Mouse (Mus musculus) stomach, postnatal 0 days (tissue): ENCODE measurements around the gene Myl6b. TPM values are rescaled to one million over a fixed set of nuclear protein-coding genes. Genes with fewer than 3 reads are reported as not detected.

Source experiments
- ATAC-seq: fragments of 200-750 bp; cut with Nextera tagmentation; 2 replicates; pipeline ENCODE4 v1.8.0; 2017; ENCODE audit not compliant: low FRiP score, low TSS enrichment
- DNase-seq: peaks from one replicate; pipeline ENCODE4 v3.0.0-alpha.2; 2016; ENCODE audit warnings: low spot score
- H3K27ac ChIP-seq: fragments of 300-500 bp; sonication (generic); replicated peaks from 2 replicates; pipeline ENCODE4 v1.5.1; 2014; ENCODE audit warnings: mild to moderate bottlenecking, control low read depth
- H3K27me3 ChIP-seq: fragments of 300-500 bp; sonication (generic); 2 replicates; pipeline ENCODE4 v1.6.1; 2014; ENCODE audit warnings: low read length; ENCODE audit not compliant: control insufficient read depth, insufficient read depth
- H3K36me3 ChIP-seq: fragments of 300-500 bp; sonication (generic); 2 replicates; pipeline ENCODE4 v1.6.1; 2014; ENCODE audit warnings: low read length, mixed read lengths; ENCODE audit not compliant: control insufficient read depth, insufficient read depth
- H3K4me1 ChIP-seq: fragments of 300-500 bp; sonication (generic); replicated peaks from 2 replicates; pipeline ENCODE4 v1.6.1; 2014; ENCODE audit warnings: antibody characterized with exemption; ENCODE audit not compliant: control insufficient read depth, insufficient read depth
- H3K4me2 ChIP-seq: fragments of 300-500 bp; sonication (generic); replicated peaks from 2 replicates; pipeline ENCODE4 v1.6.1; 2014; ENCODE audit warnings: low read depth, mild to moderate bottlenecking, control low read depth, moderate library complexity
- H3K4me3 ChIP-seq: fragments of 300-500 bp; sonication (generic); 2 replicates; pipeline ENCODE4 v1.5.1; 2014; ENCODE audit warnings: low read depth, low read length, control low read depth
- H3K9ac ChIP-seq: fragments of 300-500 bp; sonication (generic); 2 replicates; pipeline ENCODE4 v1.6.1; 2014; ENCODE audit warnings: mild to moderate bottlenecking, low read length, control low read depth, mixed read lengths
- H3K9me3 ChIP-seq: fragments of 300-500 bp; sonication (generic); 2 replicates; pipeline ENCODE4 v1.6.1; 2016; ENCODE audit warnings: low read length; ENCODE audit not compliant: control insufficient read depth
- CTCF ChIP-seq: IDR thresholded peaks from 2 replicates; pipeline ENCODE4 v1.5.1; 2016; ENCODE audit warnings: antibody characterized with exemption, low read depth, mild to moderate bottlenecking, moderate library complexity
- EP300 ChIP-seq: optimal IDR thresholded peaks from 2 replicates; pipeline ENCODE3; 2016; ENCODE audit warnings: antibody characterized with exemption
- WGBS: fragments of 180-500 bp; shearing (Covaris S2); extraction: QIAGEN DNeasy Blood & Tissue Kit; methylation state at CpG from one replicate; pipeline ENCODE4 v1.1.7; 2014; 5-methylcytosine and 5-hydroxymethylcytosine counted together
- polyA plus RNA-seq: library from polyadenylated mRNA; unstranded; fragments of >200 nt; fragmentation: Nextera tagmentation; extraction: Ambion mirVana; gene quantifications from 2 replicates; pipeline ENCODE4 v1.2.1, GENCODE M21; 2015

Myl6b gene
- polyA plus RNA-seq, 1 experiment from 2014 or later = 2.2 TPM

DNA sequence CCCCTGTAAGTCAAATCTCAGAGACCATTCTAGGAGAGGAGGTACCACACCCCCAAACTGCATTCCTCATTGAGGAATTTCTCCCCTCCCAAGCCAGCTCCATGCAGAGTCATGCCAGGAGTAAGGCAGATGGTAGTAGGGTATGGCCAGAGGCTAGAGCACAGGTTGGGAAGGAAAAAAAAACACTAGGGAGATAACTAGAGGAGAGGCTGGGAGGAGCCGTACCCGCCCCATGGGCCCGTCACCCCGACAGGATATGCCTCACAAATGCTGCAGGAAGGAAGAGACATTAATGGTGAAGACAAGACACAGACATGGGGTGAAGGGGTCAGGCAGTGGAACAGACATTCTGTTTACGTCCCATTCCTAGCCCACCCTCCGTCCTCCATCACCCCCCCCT lies 7.0 kb downstream of the Myl6b start:
- Histone ChIP-seq H3K27me3 (no peaks in the 10 kb centered on the region), H3K4me1 (peaks cover 4% of the 10 kb centered on the region; the same call in 1 of the 2 replicates), H3K4me2 (peak overlapping the region; percentile 85), H3K36me3 (peaks cover 29% of the 10 kb centered on the region), H3K27ac (peak overlapping the region; percentile 99), H3K9me3 (no peaks in the 10 kb centered on the region), H3K9ac (peak overlapping the region; percentile 59), H3K4me3 (peak overlapping the region; percentile 84)
- WGBS = 15% methylated on average over 6 of the region's 6 CpGs
- no peak for DNase-seq
- ATAC-seq = no peak
- TF ChIP-seq CTCF (no peak), EP300 (no peak)

DNA sequence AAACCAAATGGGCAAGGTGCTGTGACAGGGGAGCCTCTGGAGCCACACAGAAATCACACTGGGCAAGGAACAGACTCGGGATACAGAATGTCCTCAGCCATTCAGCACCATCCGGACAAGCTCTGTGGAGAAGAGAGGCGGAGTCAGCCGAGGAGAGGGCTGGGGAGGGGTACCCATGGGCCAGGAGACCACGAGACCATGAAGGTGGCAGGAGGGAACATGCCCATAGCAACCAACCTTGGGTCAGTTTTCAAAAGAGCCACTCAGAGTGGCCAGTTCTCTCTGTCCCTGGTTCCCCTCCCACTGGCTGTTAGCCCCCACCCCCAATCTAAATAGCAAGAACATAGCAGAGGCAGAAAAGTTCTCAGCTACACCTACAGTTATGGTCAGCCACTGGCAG lies 7.6 kb downstream of the Myl6b start:
- DNase-seq = no peak
- H3K4me2 ChIP-seq = peak overlapping the region; percentile 85
- H3K9me3 ChIP-seq = no peaks in the 10 kb centered on the region
- WGBS = 23% methylated on average over 5 of the region's 5 CpGs
- no peak for TF ChIP-seq EP300
- no peak for TF ChIP-seq CTCF
- H3K36me3 ChIP-seq = peaks cover 29% of the 10 kb centered on the region
- peak overlapping the region; percentile 84 for H3K4me3 ChIP-seq
- peak overlapping the region; percentile 59 for H3K9ac ChIP-seq
- ATAC-seq = no peak
- no peaks in the 10 kb centered on the region for H3K27me3 ChIP-seq
- peak overlapping the region; percentile 99 for H3K27ac ChIP-seq
- H3K4me1 ChIP-seq = peaks cover 4% of the 10 kb centered on the region; the same call in 1 of the 2 replicates

DNA sequence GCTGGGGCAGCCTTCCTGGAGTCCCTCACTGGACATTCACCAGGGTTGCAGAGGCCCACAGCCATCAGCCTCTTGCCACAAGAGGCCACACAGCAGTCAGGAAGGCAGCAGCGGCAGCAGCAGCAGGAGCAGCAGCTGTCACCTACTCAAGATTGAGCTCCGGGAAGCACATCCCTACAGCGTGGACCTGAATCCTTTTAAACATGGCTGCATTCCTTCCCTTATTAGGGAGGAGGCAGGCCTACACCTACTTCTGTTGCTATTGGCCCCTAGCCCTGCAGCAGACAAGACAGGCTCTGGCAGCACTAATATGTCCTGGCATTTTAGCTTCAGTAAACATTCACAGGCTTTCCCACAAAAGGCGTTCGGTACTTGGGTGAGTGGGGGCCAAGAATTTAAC lies 8.3 kb downstream of the Myl6b start:
- Histone ChIP-seq H3K9ac (peak overlapping the region; percentile 43; the same call in 1 of the 2 replicates), H3K4me1 (peaks cover 4% of the 10 kb centered on the region; the same call in 1 of the 2 replicates), H3K27me3 (no peaks in the 10 kb centered on the region), H3K9me3 (no peaks in the 10 kb centered on the region), H3K36me3 (peaks cover 34% of the 10 kb centered on the region), H3K27ac (peak overlapping the region; percentile 99), H3K4me2 (peak overlapping the region; percentile 31), H3K4me3 (peak overlapping the region; percentile 12; the same call in 1 of the 2 replicates)
- no peak for TF ChIP-seq CTCF
- TF ChIP-seq EP300 = no peak
- ATAC-seq = no peak
- 17% methylated on average over 5 of the region's 5 CpGs for WGBS
- no peak for DNase-seq

DNA sequence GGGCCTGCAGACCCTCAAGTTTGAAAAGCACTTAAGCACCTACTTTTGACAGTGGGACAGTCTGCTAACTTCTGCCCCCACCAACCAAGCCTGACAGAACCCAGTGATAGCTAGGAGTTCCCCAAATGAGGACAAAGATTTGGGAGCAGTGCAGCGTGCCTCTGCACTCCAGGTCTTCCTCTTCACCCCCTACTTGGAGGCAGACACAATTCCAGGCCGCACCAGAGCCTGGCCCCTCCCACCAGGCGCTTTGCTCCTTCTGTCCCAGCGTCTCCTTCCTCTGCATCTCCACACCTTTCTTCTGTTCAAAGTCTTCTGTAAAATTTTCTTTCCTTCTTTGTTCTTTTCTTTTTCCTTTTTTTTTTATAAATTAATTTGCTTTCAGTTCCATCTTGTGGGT lies 8.7 kb downstream of the Myl6b start:
- Histone ChIP-seq H3K9me3 (no peaks in the 10 kb centered on the region), H3K4me3 (peak overlapping the region; percentile 12; the same call in 1 of the 2 replicates), H3K9ac (peak overlapping the region; percentile 43), H3K27me3 (no peaks in the 10 kb centered on the region), H3K27ac (peak overlapping the region; percentile 99), H3K36me3 (peaks cover 34% of the 10 kb centered on the region), H3K4me2 (peak overlapping the region; percentile 31), H3K4me1 (peaks cover 4% of the 10 kb centered on the region; the same call in 1 of the 2 replicates)
- no peak for ATAC-seq
- TF ChIP-seq CTCF = no peak
- peak; percentile 23 for TF ChIP-seq EP300
- no peak for DNase-seq
- 37% methylated on average over 4 of the region's 4 CpGs for WGBS

DNA sequence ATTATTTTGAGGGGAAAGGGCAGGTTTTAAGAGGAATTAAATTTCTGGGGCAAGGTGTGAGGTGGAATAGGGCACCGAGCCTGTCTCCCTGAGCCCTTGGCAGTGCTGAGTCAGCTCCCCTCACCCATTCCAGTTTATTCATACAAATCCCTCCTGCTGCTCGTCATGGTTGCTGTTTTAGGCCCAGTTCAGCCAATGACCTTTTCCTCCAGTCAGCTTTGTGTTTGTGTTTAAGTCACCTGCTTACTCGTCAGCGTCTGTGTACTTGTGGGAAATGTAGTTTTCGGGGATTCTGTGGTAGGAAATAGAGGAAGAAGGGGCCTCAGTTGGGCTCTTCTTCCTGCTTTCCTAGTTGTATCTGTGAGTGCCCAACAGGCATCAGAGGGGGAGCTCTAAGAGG lies 9.1 kb downstream of the Myl6b start:
- Histone ChIP-seq H3K9ac (peak overlapping the region; percentile 43; the same call in 1 of the 2 replicates), H3K36me3 (peaks cover 34% of the 10 kb centered on the region)
- no peak for DNase-seq

DNA sequence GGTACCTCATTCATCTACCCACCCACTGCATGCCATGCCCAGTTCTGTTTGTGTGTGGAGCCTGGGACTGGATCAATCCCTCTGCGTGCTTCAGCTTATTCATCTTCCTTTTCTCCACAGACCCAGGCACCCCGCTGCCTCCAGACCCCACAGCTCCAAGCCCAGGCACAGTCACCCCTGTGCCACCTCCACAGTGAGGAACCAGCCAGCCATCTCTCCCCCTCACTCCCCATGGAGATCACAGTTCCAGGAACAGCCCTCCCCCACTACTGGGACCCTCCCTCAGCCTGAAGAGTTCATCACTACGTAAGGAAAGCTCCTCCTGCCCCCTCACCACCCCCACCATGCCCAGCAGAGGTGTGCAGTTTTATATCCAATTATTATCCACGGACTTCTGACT lies 9.7 kb downstream of the Myl6b start:
- Histone ChIP-seq H3K4me1 (peaks cover 4% of the 10 kb centered on the region; the same call in 1 of the 2 replicates), H3K9ac (no peak overlapping the region), H3K27ac (peak overlapping the region; percentile 99; the same call in 1 of the 2 replicates), H3K4me3 (no peak overlapping the region), H3K36me3 (peaks cover 34% of the 10 kb centered on the region), H3K4me2 (no peak overlapping the region), H3K27me3 (no peaks in the 10 kb centered on the region), H3K9me3 (no peaks in the 10 kb centered on the region)
- no peak for ATAC-seq
- 60% methylated on average over 4 of the region's 4 CpGs for WGBS
- TF ChIP-seq EP300 (no peak), CTCF (no peak)
- DNase-seq = no peak

More for the DNA sequence above, 9.1 kb downstream of the Myl6b start:
- no peak overlapping the region for H3K4me3 ChIP-seq
- peak overlapping the region; percentile 99 for H3K27ac ChIP-seq
- 39% methylated on average over 5 of the region's 5 CpGs for WGBS
- peaks cover 4% of the 10 kb centered on the region; the same call in 1 of the 2 replicates for H3K4me1 ChIP-seq
- ATAC-seq = no peak
- TF ChIP-seq EP300 (no peak), CTCF (no peak)
- no peaks in the 10 kb centered on the region for H3K27me3 ChIP-seq
- no peaks in the 10 kb centered on the region for H3K9me3 ChIP-seq
- H3K4me2 ChIP-seq = no peak overlapping the region; the same call in 1 of the 2 replicates
